Mouse (Mus musculus) heart, postnatal 0 days (tissue): Measurements from ENCODE around the gene 6330409D20Rik.

Experiments
- CTCF ChIP-seq: IDR thresholded peaks from 2 replicates; pipeline ENCODE4 v1.5.1; 2016; ENCODE audit warnings: antibody characterized with exemption, control low read depth, low read depth
- EP300 ChIP-seq: IDR thresholded peaks from 2 replicates; pipeline ENCODE4 v1.6.1; 2016; ENCODE audit warnings: antibody characterized with exemption, low read depth

- TF ChIP-seq CTCF = peak; percentile 35
- TF ChIP-seq EP300 = no peak
These were observed 11.4 kb upstream of the 6330409D20Rik start for GRCm38 (mm10) chr2:32752181-32752580.
